Mouse (Mus musculus): ENCODE results near the gene Blmh. TPM values are rescaled to one million over a fixed set of nuclear protein-coding genes. Genes with fewer than 3 reads are reported as not detected.

Gene Blmh
- total and polyA plus RNA-seq, 3 experiments: 111 to 116 TPM; not detected in 1

DNA sequence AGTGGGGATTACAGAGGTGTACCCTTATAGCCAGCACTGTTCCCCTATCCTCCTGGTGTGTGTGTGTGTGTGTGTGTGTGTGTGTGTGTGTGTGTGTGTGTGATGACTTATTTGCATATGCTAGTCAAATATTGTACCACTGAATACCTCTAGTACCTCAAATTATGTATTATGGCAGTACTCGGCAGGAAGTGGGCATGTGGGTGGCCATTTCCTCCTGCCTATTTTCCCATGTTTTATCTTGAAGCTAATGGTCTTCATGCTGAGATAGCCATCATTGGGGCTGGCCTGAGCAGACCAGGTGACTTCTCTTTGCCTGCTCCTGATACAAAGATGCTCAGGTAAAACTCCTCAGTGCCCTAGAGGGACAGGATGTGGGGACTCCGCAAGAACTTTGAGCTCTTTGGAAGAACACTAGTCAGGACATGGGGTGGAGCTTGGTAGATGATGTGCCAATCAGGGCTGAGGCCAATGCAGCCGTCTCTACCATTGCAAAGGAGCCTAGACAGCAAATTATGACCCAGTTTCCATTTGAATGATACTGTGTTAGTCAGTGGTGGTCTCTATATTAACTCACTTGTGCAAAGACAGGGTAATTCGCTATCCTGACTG is 32.8 kb upstream of the Blmh start:
- peaks cover 0 to 6% of the 10 kb centered on the region in 2 experiments; a peak in 2 of 4 replicates for H3K36me3 ChIP-seq (ENCODE audit: control insufficient read depth in 1 of 2, insufficient read depth in 2 of 2, low read length in 2 of 2)
- no peak overlapping the region for H3K27ac ChIP-seq (ENCODE audit: control insufficient read depth, low read depth, low read length)
- no peak for TF ChIP-seq ZMIZ1 (IDR thresholded peaks at IDR 0.05; ENCODE audit: low read depth, low read length)
- TF ChIP-seq POLR2AphosphoS2 (IDR thresholded peaks at IDR 0.05; ENCODE audit: low read length): no peak
- TF ChIP-seq USF1 (IDR thresholded peaks at IDR 0.05; ENCODE audit: low read depth, low read length): no peak
- TF ChIP-seq RCOR1 (IDR thresholded peaks at IDR 0.05; ENCODE audit: low read depth, low read length): no peak
- no peak for TF ChIP-seq TBP (IDR thresholded peaks at IDR 0.05; ENCODE audit: low read depth, low read length)
- TF ChIP-seq TAL1 (IDR thresholded peaks at IDR 0.05; ENCODE audit: low read length): no peak
- TF ChIP-seq UBTF (IDR thresholded peaks at IDR 0.05; ENCODE audit: borderline replicate concordance, insufficient read depth, low read depth, low read length): no peak
- no peak for TF ChIP-seq ETS1 (IDR thresholded peaks at IDR 0.05; ENCODE audit: low read depth, low read length)
- TF ChIP-seq MAX (IDR thresholded peaks at IDR 0.05; ENCODE audit: low read length): no peak
- TF ChIP-seq NELFE (IDR thresholded peaks at IDR 0.05; ENCODE audit: low read depth, low read length): no peak
- TF ChIP-seq E2F4 (IDR thresholded peaks at IDR 0.05; ENCODE audit: borderline replicate concordance, low read depth, low read length): no peak
- TF ChIP-seq KAT2A (conservative IDR thresholded peaks at IDR 0.05; ENCODE audit: low read depth, low read length): no peak
- TF ChIP-seq MYC (IDR thresholded peaks at IDR 0.05; ENCODE audit: low read depth, low read length): no peak
- no peak for TF ChIP-seq EP300 (IDR thresholded peaks at IDR 0.05; ENCODE audit: low read depth in 1 of 2, low read length in 2 of 2)
- TF ChIP-seq NRF1 (IDR thresholded peaks at IDR 0.05; ENCODE audit: insufficient read depth, low read depth, low read length, poor library complexity, severe bottlenecking): no peak
- no peak for TF ChIP-seq ZNF384 (IDR thresholded peaks at IDR 0.05; ENCODE audit: low read depth, low read length)
- TF ChIP-seq RAD21 (IDR thresholded peaks at IDR 0.05; ENCODE audit: low read depth, low read length): no peak
- no peak for TF ChIP-seq CHD1 (IDR thresholded peaks at IDR 0.05; ENCODE audit: low read depth, low read length)
- no peak for TF ChIP-seq TCF12 (IDR thresholded peaks at IDR 0.05; ENCODE audit: low read depth, low read length)
- H3K27me3 ChIP-seq (ENCODE audit: control insufficient read depth in 1 of 2, insufficient read depth in 2 of 2, low read length in 2 of 2): no peaks in the 10 kb centered on the region
- H3K9ac ChIP-seq (ENCODE audit: control insufficient read depth, low read depth, low read length, poor library complexity, severe bottlenecking): no peak overlapping the region
- H3K79me2 ChIP-seq (ENCODE audit: control insufficient read depth, insufficient read depth, low read length, poor library complexity): no peaks in the 10 kb centered on the region
- peaks cover 5 to 10% of the 10 kb centered on the region in 2 experiments; a peak in 3 of 4 replicates for H3K4me1 ChIP-seq (ENCODE audit: control insufficient read depth in 1 of 2, insufficient read depth in 2 of 2, low read length in 2 of 2)
- no peak overlapping the region for H3K4me3 ChIP-seq (ENCODE audit: control insufficient read depth in 1 of 2, insufficient read depth in 1 of 2, low read depth in 2 of 2, low read length in 2 of 2)
- DNase-seq (ENCODE audit: low read depth, low spot score): no peak
- H3K9me3 ChIP-seq (replicated peaks; ENCODE audit: insufficient read depth, low read length): no peaks in the 10 kb centered on the region

GRCm38 (mm10) chr11:76892972-76893371 is 31.6 kb upstream of the Blmh start:
- H3K79me2 ChIP-seq (ENCODE audit: control insufficient read depth, insufficient read depth, low read length, poor library complexity): no peaks in the 10 kb centered on the region
- H3K4me3 ChIP-seq (ENCODE audit: control insufficient read depth in 1 of 2, insufficient read depth in 1 of 2, low read depth in 2 of 2, low read length in 2 of 2): no peak overlapping the region
- H3K4me1 ChIP-seq (ENCODE audit: control insufficient read depth in 1 of 2, insufficient read depth in 2 of 2, low read length in 2 of 2): peaks cover 5 to 10% of the 10 kb centered on the region in 2 experiments; a peak in 3 of 4 replicates
- no peaks in the 10 kb centered on the region for H3K27me3 ChIP-seq (ENCODE audit: control insufficient read depth in 1 of 2, insufficient read depth in 2 of 2, low read length in 2 of 2)
- H3K27ac ChIP-seq (ENCODE audit: control insufficient read depth, low read depth, low read length): no peak overlapping the region
- DNase-seq (ENCODE audit: low read depth, low spot score): no peak
- no peak overlapping the region for H3K9ac ChIP-seq (ENCODE audit: control insufficient read depth, low read depth, low read length, poor library complexity, severe bottlenecking)
- TF ChIP-seq MAZ (IDR thresholded peaks at IDR 0.05; ENCODE audit: low read depth, low read length): no peak
- TF ChIP-seq JUND (IDR thresholded peaks at IDR 0.05; ENCODE audit: low read depth, low read length): no peak
- TF ChIP-seq MAFK (IDR thresholded peaks at IDR 0.05; ENCODE audit: borderline replicate concordance, low read depth, low read length): no peak
- TF ChIP-seq ELF1 (IDR thresholded peaks at IDR 0.05; ENCODE audit: low read depth, low read length): no peak
- no peak for TF ChIP-seq CTCF (IDR thresholded peaks at IDR 0.05 in 2 of 3, conservative IDR thresholded peaks at IDR 0.05 in 1 of 3; ENCODE audit: control insufficient read depth in 1 of 3, insufficient read depth in 1 of 3, low read depth in 2 of 3, low read length in 3 of 3, poor library complexity in 1 of 3, severe bottlenecking in 1 of 3)
- no peak for TF ChIP-seq MYB (IDR thresholded peaks at IDR 0.05; ENCODE audit: low read depth, low read length)
- no peak for TF ChIP-seq UBTF (IDR thresholded peaks at IDR 0.05; ENCODE audit: borderline replicate concordance, insufficient read depth, low read depth, low read length)
- peaks cover 0 to 6% of the 10 kb centered on the region in 2 experiments; a peak in 2 of 4 replicates for H3K36me3 ChIP-seq (ENCODE audit: control insufficient read depth in 1 of 2, insufficient read depth in 2 of 2, low read length in 2 of 2)
- no peaks in the 10 kb centered on the region for H3K9me3 ChIP-seq (replicated peaks; ENCODE audit: insufficient read depth, low read length)
